Mouse (Mus musculus) small intestine, adult 2 months (tissue): ENCODE measurements around the gene Cdh6. TPM values are rescaled to one million over a fixed set of nuclear protein-coding genes. Genes with fewer than 3 reads are reported as not detected.

Source experiments
- H3K27ac ChIP-seq: fragments of 200-500 bp; 2 replicates; pipeline ENCODE4 v1.5.1; 2012; ENCODE audit warnings: low read depth, low read length, control low read depth, inconsistent platforms; ENCODE audit not compliant: insufficient read depth
- H3K27me3 ChIP-seq: fragments of 200-500 bp; 2 replicates; pipeline ENCODE4 v1.6.1; 2012; ENCODE audit warnings: mild to moderate bottlenecking, moderate library complexity, low read length, inconsistent platforms; ENCODE audit not compliant: control insufficient read depth, insufficient read depth
- H3K36me3 ChIP-seq: fragments of 200-500 bp; 2 replicates; pipeline ENCODE4 v1.6.1; 2012; ENCODE audit warnings: mild to moderate bottlenecking, low read length, control low read depth, inconsistent platforms; ENCODE audit not compliant: control insufficient read depth, insufficient read depth
- H3K4me1 ChIP-seq: fragments of 200-500 bp; 2 replicates; pipeline ENCODE4 v1.6.1; 2012; ENCODE audit warnings: low read length, inconsistent platforms, mixed read lengths; ENCODE audit not compliant: control insufficient read depth, insufficient read depth, insufficient read length
- H3K4me3 ChIP-seq: fragments of 200-500 bp; 2 replicates; pipeline ENCODE4 v1.5.1; 2012; ENCODE audit warnings: low read depth, mild to moderate bottlenecking, control low read depth, inconsistent platforms, low read length, moderate library complexity
- CTCF ChIP-seq: fragments of 200-500 bp; IDR thresholded peaks from 2 replicates; pipeline ENCODE4 v1.5.1; 2012; ENCODE audit warnings: low read depth, mild to moderate bottlenecking, control low read depth, inconsistent platforms, low read length, moderate library complexity, mixed read lengths; ENCODE audit not compliant: insufficient replicate concordance, insufficient read length; ENCODE audit errors: extremely low read depth
- POLR2A ChIP-seq: fragments of 200-500 bp; IDR thresholded peaks from 2 replicates; pipeline ENCODE4 v1.6.1; 2012; ENCODE audit warnings: low read depth, mild to moderate bottlenecking, control low read depth, inconsistent platforms, low read length, moderate library complexity
- WGBS: fragments of 180-500 bp; shearing (Covaris S2); methylation state at CpG from one replicate; pipeline ENCODE4 v1.1.7; 2018; 5-methylcytosine and 5-hydroxymethylcytosine counted together
- polyA plus RNA-seq: library from polyadenylated mRNA; depleted of rRNA; stranded (reverse); fragments of >200 nt; gene quantifications from 2 replicates; pipeline ENCODE4 v1.2.3, GENCODE M21; 2012

Gene Cdh6
- polyA plus RNA-seq, 1 experiment: 0.14 TPM

DNA sequence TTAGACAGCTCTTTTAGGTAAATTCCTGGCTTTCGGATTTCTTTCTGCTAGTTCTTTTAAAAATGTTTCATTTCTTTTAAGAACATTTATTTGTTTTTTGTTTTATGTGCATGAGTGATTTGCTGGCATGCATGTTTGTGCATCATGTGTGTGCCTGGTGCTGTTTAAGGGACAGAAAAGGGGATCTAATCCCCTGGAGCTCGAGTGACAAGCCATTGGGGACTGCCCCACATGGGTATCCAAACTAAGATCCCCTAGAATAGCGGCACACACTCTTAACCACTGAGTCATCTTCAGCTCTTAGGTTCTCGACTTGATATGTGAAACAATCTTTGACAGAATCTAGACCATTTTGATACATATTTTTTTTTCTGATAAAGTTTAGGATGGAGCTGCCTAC lies 99.4 kb downstream of the Cdh6 start:
- no peaks in the 10 kb centered on the region for H3K27me3 ChIP-seq

DNA sequence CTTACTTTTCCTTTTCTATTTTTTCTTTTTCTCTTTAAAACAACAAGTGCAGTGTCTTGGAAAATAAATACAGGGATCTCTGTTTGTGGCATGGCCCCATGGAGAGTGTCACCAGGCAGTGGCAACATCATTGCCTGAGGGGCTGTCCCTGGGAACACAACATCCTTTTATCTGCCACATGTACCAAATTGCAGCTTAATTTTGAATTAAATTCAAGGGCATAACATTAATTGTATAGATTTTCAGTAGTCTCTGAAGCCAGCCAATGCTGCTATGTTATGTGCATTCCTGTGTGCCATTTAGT lies 105.3 kb downstream of the Cdh6 start:
- H3K27me3 ChIP-seq: no peaks in the 10 kb centered on the region
- H3K4me3 ChIP-seq: no peak overlapping the region
- H3K27ac ChIP-seq: no peak overlapping the region
- no peaks in the 10 kb centered on the region for H3K36me3 ChIP-seq
- TF ChIP-seq CTCF (no peak), POLR2A (no peak)
- H3K4me1 ChIP-seq: no peaks in the 10 kb centered on the region

More for the DNA sequence above, 99.4 kb downstream of the Cdh6 start:
- Histone ChIP-seq H3K4me1 (no peaks in the 10 kb centered on the region), H3K27ac (no peak overlapping the region), H3K36me3 (no peaks in the 10 kb centered on the region), H3K4me3 (no peak overlapping the region)
- TF ChIP-seq CTCF: no peak
- no peak for TF ChIP-seq POLR2A
- 72% methylated on average over 4 of the region's 4 CpGs for WGBS

DNA sequence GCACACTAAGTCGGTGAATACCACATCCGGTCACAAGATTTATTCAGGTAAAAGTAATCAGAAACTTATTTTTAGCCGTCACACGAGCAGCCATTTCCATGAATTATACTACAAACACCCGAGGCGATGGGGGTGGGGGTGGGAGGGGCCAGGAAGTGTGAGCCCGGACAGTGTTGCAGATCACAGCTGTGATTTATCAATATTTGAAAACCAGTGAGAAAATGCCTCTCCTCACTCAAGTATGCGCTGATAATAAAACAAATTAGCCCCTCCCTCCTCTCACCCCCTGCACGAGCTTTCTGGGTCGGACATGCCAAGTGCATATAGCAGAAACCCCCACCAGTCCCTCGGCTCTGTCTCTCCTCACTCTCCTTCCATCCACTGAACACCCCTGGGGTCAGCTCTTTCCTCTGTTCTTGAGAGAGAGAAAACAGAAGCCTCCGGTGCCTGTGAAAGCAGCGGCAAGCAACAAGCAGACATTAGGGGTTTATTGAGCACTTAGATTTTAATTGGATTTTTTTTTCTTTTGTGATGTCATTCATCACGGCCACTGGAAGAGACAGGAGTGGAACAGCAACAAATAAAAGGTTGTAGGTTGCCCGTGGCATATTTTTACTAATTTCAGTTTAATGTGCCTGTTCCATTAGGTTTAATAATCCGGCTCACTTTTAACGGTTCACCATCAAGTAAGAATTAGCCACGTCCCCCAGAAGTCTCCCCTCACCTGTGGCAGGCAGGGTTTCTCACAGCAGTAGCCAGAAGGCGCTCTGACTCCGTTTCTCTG lies 105.9 kb downstream of the Cdh6 start:
- Histone ChIP-seq H3K27me3 (no peaks in the 10 kb centered on the region), H3K4me3 (no peak overlapping the region; the same call in 1 of the 2 replicates), H3K4me1 (no peaks in the 10 kb centered on the region), H3K36me3 (no peaks in the 10 kb centered on the region), H3K27ac (no peak overlapping the region)
- no peak for TF ChIP-seq CTCF
- no peak for TF ChIP-seq POLR2A
- WGBS: 46% methylated on average over 20 of the region's 20 CpGs

DNA sequence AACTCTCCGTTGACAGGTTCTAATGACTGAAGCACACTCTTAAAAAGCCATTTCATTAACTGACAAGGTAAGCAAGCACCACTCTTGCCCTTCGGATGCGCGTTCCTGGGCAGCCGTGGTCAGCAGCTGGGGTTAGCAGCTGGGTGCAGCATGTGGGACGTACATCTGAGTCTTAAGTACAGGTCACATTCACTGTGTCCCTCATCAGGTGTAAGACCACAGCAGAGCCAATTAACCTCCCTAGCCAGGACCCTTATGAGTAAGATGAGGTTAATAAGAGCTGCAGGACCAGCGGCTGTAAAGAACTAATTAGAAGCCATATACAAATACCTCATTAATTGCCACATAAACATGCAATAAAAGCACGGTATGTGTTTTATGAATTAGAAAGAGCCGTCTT lies 106.7 kb downstream of the Cdh6 start:
- Histone ChIP-seq H3K36me3 (no peaks in the 10 kb centered on the region), H3K27me3 (no peaks in the 10 kb centered on the region), H3K4me3 (no peak overlapping the region), H3K27ac (no peak overlapping the region), H3K4me1 (no peaks in the 10 kb centered on the region)
- 73% methylated on average over 9 of the region's 9 CpGs for WGBS
- TF ChIP-seq CTCF: no peak
- TF ChIP-seq POLR2A: no peak

DNA sequence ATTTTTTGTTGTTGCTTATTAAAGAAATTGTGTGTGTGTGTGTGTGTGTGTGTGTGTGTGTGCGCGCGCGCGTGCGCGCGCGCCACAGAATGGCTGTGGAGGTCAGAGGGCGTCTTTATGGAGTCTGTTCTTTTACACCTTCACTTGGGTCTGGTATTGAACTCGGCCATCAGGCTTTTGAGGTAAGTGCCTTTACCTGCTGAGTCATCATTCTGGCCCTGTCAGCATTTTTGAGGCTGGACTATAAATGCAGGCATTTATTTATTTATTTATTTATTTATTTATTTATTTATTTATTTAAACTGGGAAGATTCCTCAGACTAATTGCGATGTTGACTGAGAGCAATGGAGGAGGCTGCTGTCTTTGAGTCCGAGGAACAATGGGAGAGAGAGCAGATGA lies 109.8 kb downstream of the Cdh6 start:
- no peaks in the 10 kb centered on the region for H3K36me3 ChIP-seq
- H3K4me1 ChIP-seq: no peaks in the 10 kb centered on the region
- H3K4me3 ChIP-seq: no peak overlapping the region
- H3K27me3 ChIP-seq: no peaks in the 10 kb centered on the region
- TF ChIP-seq CTCF (no peak), POLR2A (no peak)
- WGBS: 93% methylated on average over 13 of the region's 13 CpGs
- no peak overlapping the region for H3K27ac ChIP-seq

DNA sequence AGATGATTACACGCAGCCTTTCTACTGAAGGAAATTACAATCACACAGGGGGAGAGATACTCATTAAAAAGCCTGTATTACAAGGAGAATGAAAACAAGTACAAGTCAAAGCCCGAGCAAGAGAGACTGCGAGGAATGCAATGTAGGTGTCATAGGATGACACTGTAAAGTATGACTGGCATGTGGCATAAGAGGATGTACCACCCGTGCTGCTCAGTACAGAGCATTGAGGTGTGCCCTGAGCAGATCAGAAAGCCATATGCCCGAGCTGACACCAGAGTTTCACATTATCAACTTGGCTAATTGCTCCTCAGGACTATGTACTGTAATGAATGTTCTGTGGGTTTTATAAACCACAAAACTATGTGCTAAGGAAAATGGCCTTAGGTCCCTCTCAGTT lies 115.7 kb downstream of the Cdh6 start:
- H3K4me1 ChIP-seq: no peaks in the 10 kb centered on the region
- no peaks in the 10 kb centered on the region for H3K36me3 ChIP-seq
- 80% methylated on average over 5 of the region's 5 CpGs for WGBS
- H3K27me3 ChIP-seq: no peaks in the 10 kb centered on the region
- TF ChIP-seq CTCF (no peak), POLR2A (no peak)
- H3K4me3 ChIP-seq: no peak overlapping the region
- no peak overlapping the region for H3K27ac ChIP-seq

DNA sequence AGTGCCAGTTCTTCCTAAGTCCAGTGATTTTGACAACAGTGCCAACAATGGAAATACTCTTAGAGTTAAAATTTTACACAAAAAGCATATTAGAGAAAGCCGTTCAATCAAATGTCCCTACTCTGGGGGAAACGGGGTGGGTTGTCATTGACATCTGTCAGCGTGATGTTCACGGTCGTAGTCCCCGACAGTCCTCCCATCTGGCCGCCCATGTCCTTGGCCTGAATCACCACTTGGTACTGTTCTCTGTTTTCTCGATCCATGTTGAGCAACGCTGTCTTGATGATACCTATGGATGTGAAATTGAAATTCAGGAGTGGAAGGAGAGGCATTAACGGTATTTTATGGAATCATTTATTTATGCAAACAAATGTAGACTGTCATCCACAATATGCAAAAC lies 116.2 kb downstream of the Cdh6 start:
- TF ChIP-seq POLR2A (no peak), CTCF (no peak)
- Histone ChIP-seq H3K4me3 (no peak overlapping the region), H3K27me3 (no peaks in the 10 kb centered on the region), H3K36me3 (no peaks in the 10 kb centered on the region), H3K4me1 (no peaks in the 10 kb centered on the region), H3K27ac (no peak overlapping the region)
- WGBS: 91% methylated on average over 10 of the region's 10 CpGs
